Mouse (Mus musculus) layer of hippocampus, adult 18-20 months (tissue): ENCODE data around the gene Gpr35. TPM values are rescaled to one million over a fixed set of nuclear protein-coding genes. Genes with fewer than 3 reads are reported as not detected.

Source experiments
- DNase-seq, 2 experiments: peaks; one replicate each; pipeline ENCODE4 v3.0.0; 2022; ENCODE audit warnings: low spot score in 2 of 2
- long read RNA-seq: library from polyadenylated mRNA; stranded (forward); transcript quantifications from one replicate; pipeline ENCODE4 v2.0.0, GENCODE M21; 2021
- total RNA-seq, 2 experiments: library from RNA; stranded (reverse); gene quantifications; 2 replicates each; pipeline ENCODE4 v1.2.3; 2021

Gene Gpr35
- under 1 TPM; 0.52 to 0.71 TPM for total RNA-seq
- long read RNA-seq, partial matches to known transcripts, result 0 of 1 reads
- long read RNA-seq, other reads (novel, unspliced or antisense), result 1 of 1 reads

GRCm38 (mm10) chr1:92950607-92951006 is at the start of gene Gpr35:
Gene Gpr35 (plus strand): TSS chr1:92950865.
- DNase-seq, result no peak

- peak in 1 of 2 experiments; percentile 64 for DNase-seq
These were observed 47.9 kb upstream of the Gpr35 start, which contains the start of gene Ankmy1 for GRCm38 (mm10) chr1:92902786-92903185. Gene Ankmy1 (minus strand): TSS chr1:92902906.

GRCm38 (mm10) chr1:92903627-92904026 is 47.0 kb upstream of the Gpr35 start:
- DNase-seq, result peak in 1 of 2 experiments; percentile 71

GRCm38 (mm10) chr1:92905703-92906310 is 44.9 kb upstream of the Gpr35 start:
- DNase-seq, result no peak

- DNase-seq, result peak; percentile 74 to 86
These were observed 43.7 kb upstream of the Gpr35 start, which contains the start of gene Dusp28 for GRCm38 (mm10) chr1:92906779-92907631. Gene Dusp28 (plus strand): TSS chr1:92906981.

- DNase-seq, result no peak
These were observed 42.9 kb upstream of the Gpr35 start for GRCm38 (mm10) chr1:92907632-92908360.

GRCm38 (mm10) chr1:92908664-92909063 is 42.0 kb upstream of the Gpr35 start:
- DNase-seq, result no peak

- no peak for DNase-seq
These were observed 41.6 kb upstream of the Gpr35 start for GRCm38 (mm10) chr1:92909068-92909467.

GRCm38 (mm10) chr1:92910239-92910885 is 40.3 kb upstream of the Gpr35 start, which contains the start of gene Rnpepl1:
Gene Rnpepl1 (plus strand): TSS chr1:92910783.
- DNase-seq, result peak; percentile 78 to 83

- DNase-seq, result peak; percentile 64 to 68
These were observed 39.5 kb upstream of the Gpr35 start for GRCm38 (mm10) chr1:92910925-92911720.

- no peak for DNase-seq
These were observed 38.9 kb upstream of the Gpr35 start for GRCm38 (mm10) chr1:92911721-92912138.

GRCm38 (mm10) chr1:92912286-92912685 is 38.4 kb upstream of the Gpr35 start:
- DNase-seq, result no peak

GRCm38 (mm10) chr1:92914239-92914638 is 36.4 kb upstream of the Gpr35 start:
- DNase-seq, result no peak

- DNase-seq, result no peak
These were observed 35.7 kb upstream of the Gpr35 start for GRCm38 (mm10) chr1:92914993-92915392.

GRCm38 (mm10) chr1:92916725-92917124 is 33.9 kb upstream of the Gpr35 start:
- no peak for DNase-seq

GRCm38 (mm10) chr1:92919151-92919550 is 31.5 kb upstream of the Gpr35 start:
- DNase-seq, result no peak

- no peak for DNase-seq
These were observed 30.9 kb upstream of the Gpr35 start for GRCm38 (mm10) chr1:92919775-92920174.

GRCm38 (mm10) chr1:92920474-92921200 is 30.0 kb upstream of the Gpr35 start:
- no peak for DNase-seq

- no peak for DNase-seq
These were observed 29.2 kb upstream of the Gpr35 start for GRCm38 (mm10) chr1:92921496-92921895.
